Mouse (Mus musculus): Measurements from ENCODE around the gene Cacna1f. TPM values are rescaled to one million over a fixed set of nuclear protein-coding genes. Genes with fewer than 3 reads are reported as not detected.

Gene Cacna1f
- polyA plus RNA-seq, 1 experiment from 2014 or later = not detected

DNA sequence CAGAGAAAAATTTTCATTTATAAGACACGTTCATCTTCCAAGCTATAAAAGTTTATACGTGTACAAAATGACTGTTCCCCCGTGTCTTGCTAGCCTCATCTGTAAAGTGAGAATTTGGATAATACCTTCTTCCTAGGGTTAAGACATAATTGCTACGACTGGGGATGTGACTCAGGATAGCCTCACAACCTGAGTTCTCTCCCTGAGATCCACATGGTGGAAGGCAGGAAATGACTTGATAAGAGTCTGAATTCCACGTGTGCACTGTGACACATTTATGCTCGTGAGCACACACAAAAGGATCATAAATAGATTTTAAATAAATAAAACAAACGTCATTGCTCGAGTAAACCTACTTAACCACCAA, 1.3 kb upstream of the Cacna1f start:
- Histone ChIP-seq H3K4me3 (ENCODE audit: low read depth, low read length) (no peak overlapping the region), H3K9ac (ENCODE audit: low read length) (no peak overlapping the region), H3K4me1 (replicated peaks; ENCODE audit: control insufficient read depth, insufficient read depth, low read length) (no peaks in the 10 kb centered on the region), H3K36me3 (ENCODE audit: control insufficient read depth, insufficient read depth, low read length) (no peaks in the 10 kb centered on the region), H3K4me2 (ENCODE audit: low read length) (peak overlapping the region; percentile 18; the same call in 1 of the 2 replicates), H3K27ac (ENCODE audit: low read depth) (no peak overlapping the region), H3K9me3 (ENCODE audit: control insufficient read depth, low read length) (no peaks in the 10 kb centered on the region), H3K27me3 (replicated peaks; ENCODE audit: control insufficient read depth, insufficient read depth, low read length) (peaks cover 5% of the 10 kb centered on the region; the same call in 1 of the 2 replicates)
- DNase-seq (ENCODE audit: low spot score) = no peak
- ATAC-seq (replicated peaks; ENCODE audit: low FRiP score, low TSS enrichment, low read depth) = peak; percentile 20; the same call in 1 of the 2 replicates
- WGBS = 33% methylated on average over 8 of the region's 8 CpGs

GRCm38 (mm10) chrX:7610035-7610434, 3.2 kb downstream of the Cacna1f start:
- Histone ChIP-seq H3K36me3 (ENCODE audit: control insufficient read depth, insufficient read depth, low read length) (no peaks in the 10 kb centered on the region), H3K4me3 (ENCODE audit: low read depth, low read length) (peak overlapping the region; percentile 33), H3K4me1 (replicated peaks; ENCODE audit: control insufficient read depth, insufficient read depth, low read length) (no peaks in the 10 kb centered on the region), H3K4me2 (ENCODE audit: low read length) (peak overlapping the region; percentile 60), H3K27ac (ENCODE audit: low read depth) (no peak overlapping the region), H3K9ac (ENCODE audit: low read length) (no peak overlapping the region), H3K9me3 (ENCODE audit: control insufficient read depth, low read length) (no peaks in the 10 kb centered on the region), H3K27me3 (replicated peaks; ENCODE audit: control insufficient read depth, insufficient read depth, low read length) (peaks cover 5% of the 10 kb centered on the region; the same call in 1 of the 2 replicates)
- DNase-seq (ENCODE audit: low spot score) = no peak
- no peak for ATAC-seq (replicated peaks; ENCODE audit: low FRiP score, low TSS enrichment, low read depth)
- 20% methylated on average over 21 of the region's 21 CpGs for WGBS

- no peaks in the 10 kb centered on the region for H3K4me1 ChIP-seq (replicated peaks; ENCODE audit: control insufficient read depth, insufficient read depth, low read length)
- H3K4me3 ChIP-seq (ENCODE audit: low read depth, low read length) = peak overlapping the region; percentile 33
- H3K9me3 ChIP-seq (ENCODE audit: control insufficient read depth, low read length) = no peaks in the 10 kb centered on the region
- 24% methylated on average over 21 of the region's 26 CpGs for WGBS
- peaks cover 5% of the 10 kb centered on the region; the same call in 1 of the 2 replicates for H3K27me3 ChIP-seq (replicated peaks; ENCODE audit: control insufficient read depth, insufficient read depth, low read length)
- H3K4me2 ChIP-seq (ENCODE audit: low read length) = peak overlapping the region; percentile 60
- H3K27ac ChIP-seq (ENCODE audit: low read depth) = no peak overlapping the region
- ATAC-seq (replicated peaks; ENCODE audit: low FRiP score, low TSS enrichment, low read depth) (no peak), DNase-seq (ENCODE audit: low spot score) (no peak)
- no peak overlapping the region for H3K9ac ChIP-seq (ENCODE audit: low read length)
- no peaks in the 10 kb centered on the region for H3K36me3 ChIP-seq (ENCODE audit: control insufficient read depth, insufficient read depth, low read length)
Measured at GRCm38 (mm10) chrX:7610536-7611258, 3.8 kb downstream of the Cacna1f start.

DNA sequence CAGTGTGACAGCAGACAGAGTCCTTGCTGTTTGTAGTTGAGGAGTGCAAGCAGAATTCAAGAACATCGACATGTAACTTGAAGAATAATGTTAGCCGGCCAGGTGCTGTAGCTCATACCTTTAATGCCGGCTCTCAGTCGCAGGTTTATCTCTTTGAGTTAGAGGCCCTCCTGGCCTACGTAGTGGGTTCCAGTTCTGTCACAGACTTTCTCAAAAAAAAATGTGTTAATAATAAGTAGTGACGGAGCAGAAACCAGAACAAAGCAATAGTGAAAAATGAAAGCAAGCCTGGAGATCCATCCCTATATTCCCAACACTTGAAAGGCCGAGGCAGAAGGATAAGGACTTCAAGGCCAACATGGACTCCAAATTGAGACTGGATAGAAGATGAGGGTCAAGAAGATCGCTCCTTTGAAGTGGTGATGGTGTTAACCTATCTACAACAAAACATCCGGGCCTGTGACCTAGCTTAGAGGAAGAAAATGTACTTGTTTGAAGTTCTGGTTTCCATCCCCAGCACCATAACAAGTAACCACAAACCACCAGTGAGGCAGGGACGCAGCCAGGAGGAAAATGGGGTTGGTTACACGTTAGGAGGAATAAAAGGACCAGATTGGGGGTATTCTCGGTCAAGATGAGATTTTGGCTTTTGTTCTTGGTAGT, 11.1 kb downstream of the Cacna1f start:
- Histone ChIP-seq H3K4me1 (replicated peaks; ENCODE audit: control insufficient read depth, insufficient read depth, low read length) (no peaks in the 10 kb centered on the region), H3K36me3 (ENCODE audit: control insufficient read depth, insufficient read depth, low read length) (no peaks in the 10 kb centered on the region), H3K4me2 (ENCODE audit: low read length) (no peak overlapping the region), H3K9me3 (ENCODE audit: control insufficient read depth, low read length) (no peaks in the 10 kb centered on the region), H3K9ac (ENCODE audit: low read length) (no peak overlapping the region), H3K27me3 (replicated peaks; ENCODE audit: control insufficient read depth, insufficient read depth, low read length) (no peaks in the 10 kb centered on the region), H3K4me3 (ENCODE audit: low read depth, low read length) (no peak overlapping the region), H3K27ac (ENCODE audit: low read depth) (no peak overlapping the region)
- WGBS = 84% methylated on average over 12 of the region's 12 CpGs
- ATAC-seq (replicated peaks; ENCODE audit: low FRiP score, low TSS enrichment, low read depth) = no peak
- no peak for DNase-seq (ENCODE audit: low spot score)

- H3K27ac ChIP-seq (ENCODE audit: low read depth) = no peak overlapping the region
- H3K9ac ChIP-seq (ENCODE audit: low read length) = no peak overlapping the region
- no peaks in the 10 kb centered on the region for H3K4me1 ChIP-seq (replicated peaks; ENCODE audit: control insufficient read depth, insufficient read depth, low read length)
- DNase-seq (ENCODE audit: low spot score) (no peak), ATAC-seq (replicated peaks; ENCODE audit: low FRiP score, low TSS enrichment, low read depth) (no peak)
- no peaks in the 10 kb centered on the region for H3K36me3 ChIP-seq (ENCODE audit: control insufficient read depth, insufficient read depth, low read length)
- 82% methylated on average over 6 of the region's 6 CpGs for WGBS
- no peak overlapping the region for H3K4me3 ChIP-seq (ENCODE audit: low read depth, low read length)
- H3K9me3 ChIP-seq (ENCODE audit: control insufficient read depth, low read length) = no peaks in the 10 kb centered on the region
- no peak overlapping the region for H3K4me2 ChIP-seq (ENCODE audit: low read length)
- H3K27me3 ChIP-seq (replicated peaks; ENCODE audit: control insufficient read depth, insufficient read depth, low read length) = no peaks in the 10 kb centered on the region
Measured at GRCm38 (mm10) chrX:7632560-7632959, 25.7 kb downstream of the Cacna1f start.

DNA sequence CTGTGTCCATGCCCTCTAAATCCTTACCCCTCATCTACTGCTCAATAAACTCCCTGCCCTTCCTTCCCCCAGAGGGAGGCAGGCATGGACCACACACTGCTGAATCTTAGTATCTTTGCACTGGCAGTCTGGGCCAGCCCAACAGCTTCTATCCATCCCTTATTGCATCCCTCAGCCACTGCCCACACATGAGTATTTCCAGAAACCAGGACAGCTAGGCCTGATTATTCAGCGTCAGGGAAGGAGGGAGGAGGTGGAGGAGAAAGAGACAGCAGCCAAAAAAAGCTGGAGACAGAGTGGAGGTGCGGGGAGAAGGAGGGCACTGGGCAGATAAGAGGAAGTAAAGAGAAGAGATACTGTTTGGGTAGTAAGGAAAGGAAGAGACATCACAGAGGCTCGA, 28.2 kb downstream of the Cacna1f start:
- H3K4me3 ChIP-seq (ENCODE audit: low read depth, low read length) = no peak overlapping the region
- DNase-seq (ENCODE audit: low spot score) = no peak
- 65% methylated on average over 3 of the region's 3 CpGs for WGBS
- H3K4me1 ChIP-seq (replicated peaks; ENCODE audit: control insufficient read depth, insufficient read depth, low read length) = no peaks in the 10 kb centered on the region
- H3K36me3 ChIP-seq (ENCODE audit: control insufficient read depth, insufficient read depth, low read length) = no peaks in the 10 kb centered on the region
- H3K4me2 ChIP-seq (ENCODE audit: low read length) = no peak overlapping the region
- H3K27me3 ChIP-seq (replicated peaks; ENCODE audit: control insufficient read depth, insufficient read depth, low read length) = 0 out of 2 replicates have a peak, but pooled peaks cover 5% of the 10 kb centered on the region
- no peak for ATAC-seq (replicated peaks; ENCODE audit: low FRiP score, low TSS enrichment, low read depth)
- no peaks in the 10 kb centered on the region for H3K9me3 ChIP-seq (ENCODE audit: control insufficient read depth, low read length)
- H3K9ac ChIP-seq (ENCODE audit: low read length) = no peak overlapping the region
- no peak overlapping the region for H3K27ac ChIP-seq (ENCODE audit: low read depth)

GRCm38 (mm10) chrX:7638401-7639091, 31.7 kb downstream of the Cacna1f start, which contains the start of gene Syp:
Gene Syp, plus strand, starts transcription at chrX:7638471.
- Histone ChIP-seq H3K4me2 (ENCODE audit: low read length) (peak within 1 kb of the TSS; percentile 45), H3K4me3 (ENCODE audit: low read depth, low read length) (peak within 1 kb of the TSS; percentile 20), H3K4me1 (replicated peaks; ENCODE audit: control insufficient read depth, insufficient read depth, low read length) (no peaks in the 10 kb centered on the region), H3K27me3 (replicated peaks; ENCODE audit: control insufficient read depth, insufficient read depth, low read length) (0 out of 2 replicates have a peak, but pooled peaks cover 5% of the 10 kb centered on the region), H3K9me3 (ENCODE audit: control insufficient read depth, low read length) (no peaks in the 10 kb centered on the region), H3K27ac (ENCODE audit: low read depth) (no peak within 1 kb of the TSS), H3K36me3 (ENCODE audit: control insufficient read depth, insufficient read depth, low read length) (no peaks in the 10 kb centered on the region), H3K9ac (ENCODE audit: low read length) (no peak within 1 kb of the TSS)
- ATAC-seq (replicated peaks; ENCODE audit: low FRiP score, low TSS enrichment, low read depth) (peak; percentile 84), DNase-seq (ENCODE audit: low spot score) (peak; percentile 91)
- 9% methylated on average over 42 of the region's 42 CpGs for WGBS

GRCm38 (mm10) chrX:7639536-7640325, 32.8 kb downstream of the Cacna1f start:
- Histone ChIP-seq H3K27me3 (replicated peaks; ENCODE audit: control insufficient read depth, insufficient read depth, low read length) (0 out of 2 replicates have a peak, but pooled peaks cover 5% of the 10 kb centered on the region), H3K9me3 (ENCODE audit: control insufficient read depth, low read length) (no peaks in the 10 kb centered on the region), H3K4me2 (ENCODE audit: low read length) (no peak overlapping the region), H3K4me1 (replicated peaks; ENCODE audit: control insufficient read depth, insufficient read depth, low read length) (no peaks in the 10 kb centered on the region), H3K9ac (ENCODE audit: low read length) (no peak overlapping the region), H3K27ac (ENCODE audit: low read depth) (no peak overlapping the region), H3K4me3 (ENCODE audit: low read depth, low read length) (no peak overlapping the region), H3K36me3 (ENCODE audit: control insufficient read depth, insufficient read depth, low read length) (no peaks in the 10 kb centered on the region)
- ATAC-seq (replicated peaks; ENCODE audit: low FRiP score, low TSS enrichment, low read depth) = no peak
- 19% methylated on average over 13 of the region's 13 CpGs for WGBS
- no peak for DNase-seq (ENCODE audit: low spot score)

All from intestine, embryonic 14.5 days (tissue).